Mouse (Mus musculus): Measurements from ENCODE around the gene Cxcl14. TPM values are rescaled to one million over a fixed set of nuclear protein-coding genes. Genes with fewer than 3 reads are reported as not detected.

The Cxcl14 gene
- total and polyA plus RNA-seq, 3 experiments: not detected

DNA sequence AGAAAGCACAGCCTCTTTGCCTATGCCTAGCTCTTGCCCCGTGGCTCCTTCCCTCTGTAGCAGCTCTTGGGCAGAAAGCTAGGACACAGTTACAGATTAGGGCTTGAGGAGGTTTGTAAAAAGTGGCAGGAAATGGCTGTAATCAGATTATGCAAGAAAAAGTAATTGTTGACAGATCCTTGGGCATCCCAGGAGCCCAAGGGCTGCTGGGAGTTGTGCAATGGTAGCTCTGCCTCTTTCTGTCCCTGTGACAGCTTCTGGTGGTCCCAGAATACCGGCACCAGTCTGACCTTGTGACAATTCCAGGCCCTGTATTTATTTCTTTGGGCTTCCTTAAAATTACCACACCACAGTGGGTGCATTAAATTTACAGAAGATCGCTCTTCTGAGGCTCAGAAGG lies 43.0 kb downstream of the Cxcl14 start:
- H3K27ac ChIP-seq (ENCODE audit: insufficient read depth, low read depth): no peak overlapping the region
- no peak overlapping the region for H3K4me2 ChIP-seq (ENCODE audit: insufficient read depth, low read depth, poor library complexity, severe bottlenecking)
- H3K79me2 ChIP-seq (replicated peaks; ENCODE audit: control insufficient read depth, extremely low read depth, insufficient read depth, poor library complexity, severe bottlenecking): no peaks in the 10 kb centered on the region
- TF ChIP-seq CTCF (conservative IDR thresholded peaks at IDR 0.05 in 1 of 2, IDR thresholded peaks at IDR 0.05 in 1 of 2; ENCODE audit: low read depth in 2 of 2, low read length in 2 of 2) (no peak), PAX5 (IDR thresholded peaks at IDR 0.05; ENCODE audit: low read length) (no peak), CHD2 (IDR thresholded peaks at IDR 0.05; ENCODE audit: low read length) (no peak), RCOR1 (conservative IDR thresholded peaks at IDR 0.05; ENCODE audit: low read depth, low read length) (no peak), CHD1 (IDR thresholded peaks at IDR 0.05; ENCODE audit: low read depth, low read length) (no peak), ETS1 (conservative IDR thresholded peaks at IDR 0.05; ENCODE audit: low read depth, low read length) (no peak), SIN3A (IDR thresholded peaks at IDR 0.05; ENCODE audit: low read length) (no peak), ELF1 (IDR thresholded peaks at IDR 0.05; ENCODE audit: low read depth, low read length) (no peak), MAX (IDR thresholded peaks at IDR 0.05; ENCODE audit: low read length) (no peak), UBTF (IDR thresholded peaks at IDR 0.05; ENCODE audit: low read depth, low read length) (no peak), MYC (IDR thresholded peaks at IDR 0.05; ENCODE audit: low read depth, low read length) (no peak), SMC3 (IDR thresholded peaks at IDR 0.05; ENCODE audit: low read depth, low read length) (no peak), ZMIZ1 (IDR thresholded peaks at IDR 0.05; ENCODE audit: low read depth, low read length) (no peak), ZNF384 (IDR thresholded peaks at IDR 0.05; ENCODE audit: low read depth, low read length) (no peak), E2F4 (IDR thresholded peaks at IDR 0.05; ENCODE audit: insufficient replicate concordance, low read depth, low read length) (no peak)
- dilution Hi-C loops (cut with MboI; ENCODE audit: extremely low pct_ligation_motif_present, extremely low pct_unique_long_range_greater_than_20kb, low sequenced_read_pairs): no loop called here
- H3K4me3 ChIP-seq (replicated peaks in 1 of 3; ENCODE audit: low read depth in 2 of 3, low read length in 2 of 3, poor library complexity in 1 of 3): no peak overlapping the region
- H3K4me1 ChIP-seq (ENCODE audit: control insufficient read depth in 1 of 2, insufficient read depth in 2 of 2): peaks cover 9 to 10% of the 10 kb centered on the region in 2 experiments
- no peak overlapping the region for H3K9ac ChIP-seq (ENCODE audit: insufficient read depth, low read depth)
- H3K27me3 ChIP-seq (replicated peaks): peaks cover 78% of the 10 kb centered on the region
- no peaks in the 10 kb centered on the region for H3K36me3 ChIP-seq (replicated peaks in 1 of 2; ENCODE audit: control insufficient read depth in 1 of 2, insufficient read depth in 1 of 2, low read length in 1 of 2)
- peaks cover 6% of the 10 kb centered on the region for H3K9me3 ChIP-seq (replicated peaks; ENCODE audit: low read length)
- in situ Hi-C loops (cut with MboI; ENCODE audit: low pct_ligation_motif_present, low pct_unique_long_range_greater_than_20kb, low sequenced_read_pairs): loop anchor here (5.0 kb wide), 1 partner anchor 51 kb away; no protein-coding TSS in a partner anchor
- DNase-seq (ENCODE audit: extremely low read depth): no peak

DNA sequence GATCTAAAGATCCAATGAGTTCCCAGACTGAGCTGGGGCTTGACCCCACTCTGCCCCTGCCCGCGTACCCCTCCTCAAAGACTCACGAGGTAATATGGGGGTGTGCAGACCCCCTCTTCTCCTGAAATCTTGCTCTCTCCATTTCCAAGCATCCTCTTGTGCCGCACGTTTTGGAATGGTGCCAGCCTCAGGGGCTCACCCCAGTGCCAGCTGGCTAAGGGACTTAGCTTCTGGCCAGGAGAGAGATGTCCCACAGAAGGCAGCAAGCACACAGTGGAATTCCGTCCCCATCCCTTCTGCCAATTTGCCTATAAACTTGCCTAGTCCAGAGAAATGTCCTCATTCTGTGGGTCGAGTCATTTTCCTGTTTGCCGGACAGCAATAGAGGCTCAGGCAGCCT lies 43.6 kb downstream of the Cxcl14 start:
- no peak for DNase-seq (ENCODE audit: extremely low read depth)
- H3K9ac ChIP-seq (ENCODE audit: insufficient read depth, low read depth): no peak overlapping the region
- TF ChIP-seq ZKSCAN1 (IDR thresholded peaks at IDR 0.05; ENCODE audit: borderline replicate concordance, low read depth, low read length) (no peak), CTCF (conservative IDR thresholded peaks at IDR 0.05 in 1 of 2, IDR thresholded peaks at IDR 0.05 in 1 of 2; ENCODE audit: low read depth in 2 of 2, low read length in 2 of 2) (no peak), MXI1 (IDR thresholded peaks at IDR 0.05; ENCODE audit: low read depth, low read length) (no peak), TBP (conservative IDR thresholded peaks at IDR 0.05; ENCODE audit: low read depth, low read length) (no peak), SIN3A (IDR thresholded peaks at IDR 0.05; ENCODE audit: low read length) (no peak), UBTF (IDR thresholded peaks at IDR 0.05; ENCODE audit: low read depth, low read length) (no peak), IRF4 (IDR thresholded peaks at IDR 0.05; ENCODE audit: low read depth, low read length) (no peak)

More for the DNA sequence above, 43.6 kb downstream of the Cxcl14 start:
- dilution Hi-C loops (cut with MboI; ENCODE audit: extremely low pct_ligation_motif_present, extremely low pct_unique_long_range_greater_than_20kb, low sequenced_read_pairs): no loop called here
- in situ Hi-C loops (cut with MboI; ENCODE audit: low pct_ligation_motif_present, low pct_unique_long_range_greater_than_20kb, low sequenced_read_pairs): loop anchor here (5.0 kb wide), 1 partner anchor 50 kb away; no protein-coding TSS in a partner anchor
- H3K9me3 ChIP-seq (replicated peaks; ENCODE audit: low read length): peaks cover 6% of the 10 kb centered on the region
- no peak overlapping the region for H3K27ac ChIP-seq (ENCODE audit: insufficient read depth, low read depth)
- no peak overlapping the region for H3K4me3 ChIP-seq (replicated peaks in 1 of 3; ENCODE audit: low read depth in 2 of 3, low read length in 2 of 3, poor library complexity in 1 of 3)
- H3K79me2 ChIP-seq (replicated peaks; ENCODE audit: control insufficient read depth, extremely low read depth, insufficient read depth, poor library complexity, severe bottlenecking): no peaks in the 10 kb centered on the region
- peak overlapping the region; percentile 18; the same call in 1 of the 2 replicates for H3K4me2 ChIP-seq (ENCODE audit: insufficient read depth, low read depth, poor library complexity, severe bottlenecking)
- peaks cover 84% of the 10 kb centered on the region for H3K27me3 ChIP-seq (replicated peaks)
- peaks cover 9 to 10% of the 10 kb centered on the region in 2 experiments for H3K4me1 ChIP-seq (ENCODE audit: control insufficient read depth in 1 of 2, insufficient read depth in 2 of 2)
- no peaks in the 10 kb centered on the region for H3K36me3 ChIP-seq (replicated peaks in 1 of 2; ENCODE audit: control insufficient read depth in 1 of 2, insufficient read depth in 1 of 2, low read length in 1 of 2)

Measured in CH12.LX (cell line).